Mouse (Mus musculus): ENCODE results near the gene Lamc3.

DNA sequence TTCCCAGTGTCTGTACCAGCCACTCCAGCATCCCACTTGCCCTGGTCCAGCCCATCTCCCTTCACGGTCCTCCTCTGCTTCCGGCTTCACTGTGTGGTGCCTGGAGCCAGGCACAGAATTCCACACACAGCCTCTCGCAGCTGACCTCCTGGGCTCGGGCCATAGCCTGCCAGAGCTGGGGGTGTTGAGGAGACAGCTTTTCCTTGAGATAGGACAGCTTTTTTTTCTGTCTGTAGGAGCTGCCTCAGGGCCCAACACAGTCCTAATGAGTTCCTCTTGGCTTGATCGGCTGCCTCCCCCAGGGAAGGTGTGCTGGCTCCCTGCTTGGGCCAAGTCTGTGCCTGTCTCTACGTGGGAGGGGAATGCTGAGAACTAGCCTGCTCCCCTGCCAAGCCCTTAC is 17.0 kb downstream of the Lamc3 start:
- no peak for TF ChIP-seq CTCF (IDR thresholded peaks at IDR 0.05; ENCODE audit: low read depth)
- TF ChIP-seq EP300 (IDR thresholded peaks at IDR 0.05; ENCODE audit: low read depth), result no peak
